Comparison of ENCODE assay signal across 16 mouse cellular contexts in the genomic region with DNA sequence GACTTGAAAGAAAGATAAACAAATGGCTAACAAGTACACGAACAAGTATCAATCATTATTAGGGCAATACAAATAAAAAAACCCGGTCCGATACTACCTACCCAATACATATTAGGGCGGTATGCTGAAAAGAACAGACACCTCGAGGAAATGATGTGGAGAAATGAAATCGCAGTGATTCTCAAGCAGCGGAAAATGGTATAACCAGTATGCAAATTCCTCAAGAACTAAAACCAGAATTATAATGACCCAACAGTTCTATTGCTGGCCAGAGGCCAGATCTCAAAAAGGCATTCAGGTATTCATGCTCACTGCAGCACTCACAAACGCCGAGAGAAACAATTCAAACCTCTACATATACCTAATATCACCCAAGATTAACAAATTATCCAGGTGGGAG.
"Had no signal": no experiment of that assay in that cellular context is flagged by ENCODE, and none has a peak within 500 bp of the region (broad histone marks: within the 10 kb centered on the region; RNA-seq: fewer than 3 reads in every experiment).

No protein-coding gene starts in this region.

- ATAC-seq: liver, postnatal 0 days; lung, postnatal 0 days; midbrain, embryonic 13.5 days; midbrain, embryonic 15.5 days had no signal

- H3K9me3 ChIP-seq: lung, embryonic 15.5 days; megakaryocyte, embryonic 14.5 days; midbrain, embryonic 13.5 days; midbrain, embryonic 15.5 days; neural tube, embryonic 12.5 days had no signal

- H3K4me2 ChIP-seq: lung, embryonic 15.5 days; midbrain, embryonic 11.5 days; midbrain, embryonic 13.5 days; midbrain, embryonic 15.5 days; neural tube, embryonic 12.5 days had no signal

- H3K4me3 ChIP-seq: lung, embryonic 15.5 days; megakaryocyte, embryonic 14.5 days; midbrain, embryonic 13.5 days; midbrain, embryonic 15.5 days; neural tube, embryonic 12.5 days had no signal

- H3K27ac ChIP-seq: lung, embryonic 15.5 days; macrophage; midbrain, embryonic 13.5 days; midbrain, embryonic 15.5 days; neural tube, embryonic 12.5 days had no signal

- H3K27me3 ChIP-seq: lung, embryonic 15.5 days; megakaryocyte, embryonic 14.5 days; midbrain, embryonic 13.5 days; midbrain, embryonic 15.5 days; neural tube, embryonic 12.5 days had no signal

- H3K9ac ChIP-seq: liver, postnatal 0 days; lung, embryonic 15.5 days; midbrain, embryonic 13.5 days; midbrain, embryonic 15.5 days; neural tube, embryonic 12.5 days had no signal

- DNase-seq: liver, postnatal 0 days; lung, adult 2 months; lung, postnatal 14 days; lung, postnatal 36 days; right cerebral cortex, postnatal 14 days; thymus, adult 18-20 months; thymus, postnatal 14 days; thymus, postnatal 36 days had no signal
